Mouse (Mus musculus) kidney, adult 18-20 months (tissue): ENCODE results near the gene Gm36245.
"Not testable (repeated sequence)": the region's sequence is repeated elsewhere in the genome, so short reads cannot be mapped to it uniquely, and the experiment has no call there.

Experiments
- DNase-seq: peaks from one replicate; pipeline ENCODE4 v3.0.0; 2021

Gene Gm36245

DNA sequence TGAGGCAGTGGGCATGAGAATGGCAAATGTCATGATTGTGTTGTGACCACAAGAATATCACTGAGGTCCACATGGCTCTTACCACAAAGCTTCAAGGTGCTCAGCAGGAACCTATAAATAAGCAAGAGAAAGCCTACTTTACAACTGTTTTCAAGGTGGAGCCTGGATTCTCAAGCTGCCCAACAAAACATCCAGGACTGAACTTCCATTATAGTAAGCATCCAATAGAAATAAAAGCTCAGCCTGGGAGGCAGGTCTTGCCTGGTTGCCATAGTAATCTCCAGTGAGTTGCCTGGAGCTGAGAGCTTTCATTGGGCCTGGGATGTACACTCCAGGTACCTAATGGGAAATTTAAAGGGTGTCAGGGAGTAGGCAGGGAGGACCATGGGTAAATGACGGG lies at the start of gene Gm36245:
TSS of gene Gm36245 (plus strand) at position 301 of the 400 bp plus-strand sequence.
- DNase-seq, result no peak

- no peak for DNase-seq
Measured at GRCm38 (mm10) chr15:77561792-77562191, 37.3 kb upstream of the Gm36245 start, which contains the start of gene 1700025B11Rik. Gene 1700025B11Rik, minus strand, starts transcription at chr15:77561892.

GRCm38 (mm10) chr15:77563219-77563618 lies 35.8 kb upstream of the Gm36245 start:
- no peak for DNase-seq

DNA sequence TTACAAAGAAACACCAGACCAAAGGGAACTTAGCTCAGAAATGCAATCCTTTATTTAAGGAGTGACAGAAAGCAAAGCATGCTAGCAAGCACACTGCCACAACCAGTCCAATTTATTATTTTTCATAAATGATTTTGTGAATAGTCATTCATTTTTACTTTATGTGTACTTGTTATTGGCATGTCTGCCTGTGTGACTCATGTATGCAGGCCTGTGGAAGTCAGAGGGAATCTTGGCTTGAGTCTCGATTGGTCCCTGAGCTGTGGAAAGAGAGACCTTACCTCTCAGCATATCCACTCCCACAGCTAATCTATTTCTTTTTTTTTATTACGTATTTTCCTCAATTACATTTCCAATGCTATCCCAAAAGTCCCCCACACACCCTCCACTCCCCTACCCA lies 20.3 kb upstream of the Gm36245 start:
- DNase-seq, result no peak

DNA sequence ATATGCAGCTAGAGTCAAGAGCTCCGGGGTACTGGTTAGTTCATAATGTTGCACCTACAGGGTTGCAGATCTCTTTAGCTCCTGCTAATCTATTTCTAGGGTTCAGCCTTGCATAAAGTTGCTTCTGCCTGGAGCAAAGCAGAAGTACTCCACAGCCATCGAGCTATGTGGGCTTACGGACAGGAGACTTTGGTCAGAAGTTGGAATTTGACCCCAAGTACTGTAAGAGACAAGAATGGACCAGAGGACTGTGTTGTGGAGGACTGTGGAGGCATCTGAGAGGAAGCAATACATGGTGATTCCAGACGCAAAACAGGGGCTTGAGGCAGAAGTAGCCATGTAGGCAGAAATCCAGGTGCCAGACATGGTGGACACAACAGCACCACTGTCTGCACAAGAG lies 19.7 kb upstream of the Gm36245 start:
- no peak for DNase-seq

DNA sequence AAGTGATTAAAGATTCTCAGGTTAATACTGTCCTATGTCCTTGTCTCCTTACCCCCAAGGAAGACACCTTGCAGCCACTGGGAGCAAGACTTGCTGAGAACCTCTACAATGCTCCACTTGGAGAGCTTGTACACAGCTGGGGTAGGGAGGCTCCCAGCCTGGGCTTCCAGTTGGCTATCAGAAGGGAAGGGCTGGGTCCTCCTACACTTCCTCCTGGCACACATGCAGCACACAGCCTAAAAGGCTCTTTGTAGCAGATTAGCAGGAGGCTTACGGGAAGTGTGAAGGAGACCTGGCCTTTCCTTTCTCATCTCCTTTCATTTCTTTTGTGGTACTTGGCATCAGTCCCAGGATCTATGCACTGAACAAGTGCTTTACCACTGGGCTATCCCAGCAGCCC lies 17.4 kb upstream of the Gm36245 start:
- DNase-seq, result no peak

DNA sequence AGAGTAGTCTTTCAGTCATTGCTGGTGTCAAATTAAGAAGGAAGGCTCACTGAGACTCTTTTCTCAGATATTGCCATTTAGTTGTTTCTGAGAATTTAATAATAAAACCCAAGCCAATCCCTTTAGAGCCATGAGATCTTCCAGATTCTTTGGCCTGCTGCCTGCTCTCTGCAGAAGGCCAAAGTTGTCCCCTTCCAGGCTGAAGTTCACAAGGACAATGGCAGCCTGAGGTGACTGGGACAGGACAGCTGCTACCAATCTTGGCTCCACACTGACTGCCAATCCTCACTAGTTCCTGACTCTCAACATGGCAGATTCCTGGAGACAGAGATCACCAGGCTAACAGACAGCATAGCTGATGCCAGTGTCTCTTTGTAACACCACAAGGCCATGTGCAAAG lies 12.0 kb upstream of the Gm36245 start:
- no peak for DNase-seq

DNA sequence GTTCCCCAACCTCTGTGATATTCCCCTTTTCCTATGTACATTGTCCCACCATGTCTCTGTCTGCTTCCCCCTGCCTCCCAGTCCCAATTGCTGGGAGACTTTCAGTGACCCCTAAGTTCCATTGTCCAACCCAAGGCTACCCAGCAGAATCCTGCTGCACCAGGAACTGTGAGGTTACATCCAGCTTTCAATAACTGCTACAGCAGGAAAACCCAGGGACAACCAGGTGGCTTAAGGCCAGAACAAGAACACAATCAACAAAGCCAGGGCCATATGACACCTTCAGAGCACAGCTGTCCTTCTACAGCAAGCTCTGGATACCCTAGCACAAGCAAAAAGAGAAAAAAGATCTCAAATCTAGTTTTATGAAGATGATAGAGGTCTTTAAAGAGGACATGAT lies 10.1 kb upstream of the Gm36245 start:
- DNase-seq, result no peak

GRCm38 (mm10) chr15:77590881-77591280 lies 8.2 kb upstream of the Gm36245 start:
- DNase-seq, result peak; percentile 19

DNA sequence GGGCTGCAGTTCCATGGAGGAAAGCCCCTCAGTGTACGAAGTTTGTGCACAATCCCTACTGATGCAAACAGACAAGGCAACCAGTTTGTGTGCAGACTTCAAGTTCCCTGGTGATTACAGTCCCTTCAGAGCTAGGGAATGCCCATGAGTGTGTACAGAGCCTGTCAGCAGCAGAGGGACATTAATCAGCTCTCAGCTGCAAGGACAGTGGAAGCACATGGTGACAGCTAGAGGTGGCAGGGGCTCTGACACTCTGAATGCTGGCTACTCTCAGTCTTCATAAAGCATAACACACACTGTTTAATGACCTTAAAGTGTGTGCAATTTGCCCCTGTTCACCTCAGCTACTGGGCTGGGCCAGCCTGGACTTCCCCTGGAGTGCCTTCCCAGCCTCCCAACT lies 5.5 kb upstream of the Gm36245 start:
- DNase-seq, result no peak

DNA sequence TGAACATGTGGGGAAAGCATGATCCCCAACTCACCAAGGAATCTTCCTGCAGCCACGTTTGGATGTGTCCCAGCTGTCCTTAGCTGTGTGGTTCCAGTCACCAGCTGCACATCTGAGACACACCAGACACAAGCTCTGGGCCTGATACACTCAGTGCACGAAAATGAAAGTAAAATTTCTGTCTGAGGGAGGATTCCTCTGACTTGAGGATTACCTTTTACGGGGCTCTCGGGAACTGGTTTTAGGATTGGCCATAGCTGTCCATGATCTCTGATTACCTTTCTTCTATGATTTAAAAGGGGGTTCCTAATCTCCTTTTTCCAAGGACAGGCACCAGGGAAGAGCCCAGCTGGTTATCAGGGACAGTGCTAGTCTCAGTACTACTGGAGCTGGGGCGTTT lies 3.1 kb upstream of the Gm36245 start, which contains the start of gene Apol10b:
TSS of gene Apol10b (minus strand) at position 165 of the 400 bp plus-strand sequence.
- no peak for DNase-seq

DNA sequence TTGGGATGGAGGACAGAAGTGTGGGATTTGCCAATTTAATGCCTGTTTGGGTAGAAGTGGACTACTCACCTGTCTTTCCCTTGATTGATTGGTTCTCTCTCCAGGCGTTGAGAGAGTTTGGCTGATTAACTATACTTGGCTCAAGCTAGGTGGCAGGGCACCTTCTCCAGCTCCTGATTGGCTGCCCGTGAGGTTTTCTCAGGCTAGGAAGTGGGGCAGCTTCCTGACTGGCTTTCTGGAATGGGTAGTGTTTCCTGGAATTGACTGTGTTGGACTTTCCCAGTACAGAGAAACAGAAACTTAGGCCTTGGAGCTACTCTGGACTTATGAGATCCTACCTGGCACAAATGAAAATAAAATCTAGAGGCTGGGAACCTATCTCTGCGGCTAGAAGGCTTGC lies 629 bp upstream of the Gm36245 start:
- DNase-seq, result no peak

GRCm38 (mm10) chr15:77606069-77606468 lies 7.0 kb downstream of the Gm36245 start:
- no peak for DNase-seq

DNA sequence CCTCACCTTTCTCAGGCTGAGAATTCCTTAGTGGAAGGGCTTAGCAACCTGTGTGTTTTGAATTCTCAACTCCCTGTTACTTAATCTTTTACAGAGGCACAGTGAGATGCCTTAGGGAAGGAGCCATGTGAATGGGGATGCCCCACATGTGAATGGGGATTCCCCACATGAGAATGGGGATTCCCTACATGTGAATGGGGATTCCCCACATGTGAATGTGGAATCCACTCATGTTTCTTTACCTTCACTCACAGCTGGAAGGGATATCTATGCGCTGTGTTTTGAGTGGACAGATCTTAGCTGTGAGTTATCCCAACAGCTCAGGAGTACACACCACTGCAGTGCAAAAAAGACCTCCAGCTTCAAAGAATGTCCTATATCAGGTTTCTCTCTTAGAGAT lies 25.7 kb downstream of the Gm36245 start:
- DNase-seq, result no peak

- not testable (repeated sequence) for DNase-seq
Measured at GRCm38 (mm10) chr15:77626471-77626870, 27.4 kb downstream of the Gm36245 start.

DNA sequence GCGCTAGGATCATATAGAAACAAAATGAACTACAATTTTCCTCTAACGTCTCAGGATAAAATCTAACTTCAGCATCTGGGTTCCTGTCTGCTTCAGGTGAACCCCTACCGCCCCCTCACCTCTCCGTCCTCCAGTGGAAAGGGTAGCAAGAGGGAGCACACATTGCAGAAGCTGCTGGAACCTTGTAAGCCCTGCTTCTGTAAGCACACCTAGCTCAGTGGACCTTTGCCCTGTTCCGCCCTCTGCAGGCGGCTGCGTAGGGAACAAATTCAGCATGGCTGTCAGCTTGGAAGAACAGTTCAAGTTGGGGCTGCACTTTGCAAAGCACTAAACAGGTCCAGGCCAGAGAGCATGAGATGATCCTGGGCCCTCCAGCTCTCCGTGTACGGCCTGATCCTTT lies 29.6 kb downstream of the Gm36245 start:
- peak; percentile 26 for DNase-seq

DNA sequence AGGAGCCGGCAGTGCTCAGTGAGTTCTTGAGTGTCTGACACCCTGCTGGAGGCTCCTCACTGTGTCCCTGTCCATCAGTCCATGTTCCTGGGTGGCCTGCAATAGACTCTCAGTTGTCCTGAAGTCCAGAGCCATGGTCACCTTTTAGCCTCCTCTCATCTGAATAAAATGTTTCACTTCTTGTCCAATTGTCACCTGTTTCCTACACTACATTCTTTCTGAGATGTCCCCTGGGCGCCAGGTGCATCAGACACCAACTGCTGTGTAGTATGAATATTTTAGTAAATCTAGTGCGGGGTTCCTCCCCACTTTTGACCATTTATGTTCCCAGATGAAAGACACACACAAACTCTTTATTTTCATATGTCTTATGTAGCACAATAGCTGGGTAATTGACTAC lies 30.8 kb downstream of the Gm36245 start:
- not testable (repeated sequence) for DNase-seq

DNA sequence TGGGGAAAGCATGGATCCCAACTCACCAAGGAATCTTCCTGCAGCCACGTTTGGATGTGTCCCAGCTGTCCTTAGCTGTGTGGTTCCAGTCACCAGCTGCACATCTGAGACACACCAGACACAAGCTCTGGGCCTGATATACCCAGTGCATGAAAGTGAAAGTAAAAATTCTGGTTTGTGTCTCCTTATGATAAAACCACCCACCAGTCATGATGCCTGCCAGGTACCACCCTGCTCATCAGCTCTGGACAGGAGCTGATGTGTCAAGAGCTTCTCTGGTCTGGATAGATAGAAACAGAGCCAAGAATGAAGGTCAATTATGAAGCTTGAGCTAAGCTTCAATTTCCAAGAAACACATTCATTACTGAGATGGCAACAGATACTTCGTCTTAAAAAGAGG lies 44.1 kb downstream of the Gm36245 start, which contains the start of gene Apol11b:
TSS of gene Apol11b (minus strand) at position 111 of the 400 bp plus-strand sequence.
- not testable (repeated sequence) for DNase-seq

DNA sequence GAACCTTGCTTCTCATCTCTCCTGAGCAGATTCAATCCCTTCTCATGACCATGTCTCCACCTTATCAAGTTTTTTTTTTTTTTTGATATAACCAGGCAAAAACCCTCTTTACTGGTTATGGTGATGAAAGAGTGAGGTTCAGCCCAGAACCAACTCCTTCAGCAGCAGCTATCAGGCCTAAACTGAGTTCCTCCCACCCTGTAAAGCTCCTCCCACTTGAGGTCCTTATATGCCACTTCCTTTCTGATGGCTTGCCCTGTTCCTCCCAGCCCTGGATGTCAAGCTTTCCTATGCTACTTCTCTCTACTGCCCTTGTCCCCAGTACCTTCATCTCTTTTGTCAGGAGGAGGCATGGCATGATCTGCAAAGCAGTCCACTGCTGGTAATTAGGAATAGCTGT lies 52.1 kb downstream of the Gm36245 start:
- not testable (repeated sequence) for DNase-seq
